Mouse (Mus musculus): Measurements from ENCODE around the gene Lcor.

- TF ChIP-seq POLR2A (IDR thresholded peaks at IDR 0.05; ENCODE audit: low read depth, low read length): no peak
- TF ChIP-seq CTCF (IDR thresholded peaks at IDR 0.05; ENCODE audit: extremely low read depth, insufficient read depth, insufficient read length, insufficient replicate concordance): no peak
Observed at GRCm38 (mm10) chr19:41611683-41612082, 129.2 kb downstream of the Lcor start.
